Mouse (Mus musculus) left cerebral cortex, adult 9 months (tissue): ENCODE data around the gene Slc25a15.
A peak's percentile ranks its signal among the peaks of the same experiment; 100 is the strongest.

Source experiments
- DNase-seq, 2 experiments: peaks; one replicate each; pipeline ENCODE4 v3.0.0; 2022; ENCODE audit warnings: low spot score in 2 of 2

Slc25a15 gene

DNA sequence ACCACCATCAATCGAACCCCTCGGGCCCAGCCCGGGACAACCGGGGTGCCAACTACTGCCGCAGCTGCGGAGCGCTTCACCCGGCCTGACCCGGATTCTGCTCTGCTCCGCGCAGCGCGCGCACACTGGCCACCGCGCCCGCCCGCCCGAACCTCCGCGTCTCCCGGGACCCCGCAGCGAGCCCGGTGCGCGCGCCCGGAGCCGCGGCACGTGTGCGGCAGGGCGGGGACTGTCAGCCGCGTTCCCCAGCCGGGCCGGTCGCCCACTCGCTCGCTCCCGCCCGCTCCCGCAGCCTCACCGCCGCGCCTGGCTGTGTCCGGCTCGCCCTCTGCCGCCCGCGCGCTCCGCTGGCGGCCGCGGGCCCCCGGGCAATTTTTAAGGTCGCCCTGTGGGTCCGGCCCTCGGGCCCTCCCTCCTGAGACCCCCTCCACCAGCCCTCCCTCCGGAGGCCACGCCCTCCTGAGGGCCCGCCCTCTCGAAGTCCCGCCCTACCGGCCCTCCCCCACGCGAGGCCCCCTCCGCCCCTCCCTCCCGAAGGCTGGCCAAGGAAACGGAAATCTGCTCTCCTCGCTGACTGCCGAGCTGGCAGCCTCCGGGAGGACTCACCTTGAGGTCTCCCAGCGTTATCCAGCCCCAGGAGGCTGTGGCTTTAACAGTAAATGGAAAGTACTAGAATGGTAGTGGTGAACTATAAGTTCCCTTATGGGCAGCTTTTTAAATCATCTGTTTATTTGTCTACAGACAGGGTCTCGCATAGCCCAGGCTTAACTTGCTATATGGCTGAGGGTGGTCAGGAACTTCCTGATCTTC is at the start of gene Slc25a15:
TSS of gene Slc25a15 (minus strand) at position 456 of the 810 bp plus-strand sequence.
- peak; percentile 58 to 75 for DNase-seq

DNA sequence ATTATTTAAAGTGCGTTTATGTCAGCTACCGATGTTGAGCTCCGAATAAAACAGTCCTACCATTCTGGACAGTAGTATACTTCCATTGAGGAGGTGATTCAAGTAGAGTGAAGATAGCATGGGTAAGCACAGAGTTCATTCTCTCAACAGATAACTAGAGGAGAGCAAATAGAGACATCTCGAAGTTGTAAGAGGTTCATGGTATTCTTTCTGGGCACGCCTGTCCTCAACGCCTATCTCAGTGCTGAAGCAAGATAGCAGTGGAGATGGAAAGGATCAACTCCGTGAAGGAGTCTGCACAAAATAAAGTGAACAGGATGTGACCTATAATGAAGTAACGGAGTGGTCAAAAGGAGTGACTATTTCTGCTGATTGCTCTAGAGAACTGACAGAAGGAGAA is 13.6 kb upstream of the Slc25a15 start:
- DNase-seq, result no peak

DNA sequence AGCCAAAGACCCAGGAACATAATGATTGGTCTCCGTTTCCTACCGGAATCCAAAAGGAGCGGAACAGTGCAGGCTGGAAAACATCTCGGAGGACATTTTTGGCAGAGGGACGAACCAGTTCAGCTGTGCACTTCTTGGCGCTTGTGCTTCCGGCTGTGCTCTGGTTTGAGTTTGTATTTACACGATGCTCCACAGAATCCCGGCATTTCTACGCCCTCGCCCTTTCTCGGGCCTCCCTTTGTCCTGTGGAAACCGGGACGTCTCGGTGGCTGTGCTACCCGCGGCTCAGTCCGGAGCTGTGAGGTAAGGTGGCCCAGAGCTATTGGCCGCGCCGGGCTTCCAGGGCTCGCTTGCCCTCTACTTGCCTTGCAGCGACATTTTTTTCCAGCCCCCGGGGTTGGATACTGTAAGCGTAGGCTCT is 12.9 kb upstream of the Slc25a15 start, which contains the start of gene Mrps31:
TSS of gene Mrps31 (plus strand) at position 80 of the 421 bp plus-strand sequence.
- DNase-seq, result peak; percentile 66 to 90

DNA sequence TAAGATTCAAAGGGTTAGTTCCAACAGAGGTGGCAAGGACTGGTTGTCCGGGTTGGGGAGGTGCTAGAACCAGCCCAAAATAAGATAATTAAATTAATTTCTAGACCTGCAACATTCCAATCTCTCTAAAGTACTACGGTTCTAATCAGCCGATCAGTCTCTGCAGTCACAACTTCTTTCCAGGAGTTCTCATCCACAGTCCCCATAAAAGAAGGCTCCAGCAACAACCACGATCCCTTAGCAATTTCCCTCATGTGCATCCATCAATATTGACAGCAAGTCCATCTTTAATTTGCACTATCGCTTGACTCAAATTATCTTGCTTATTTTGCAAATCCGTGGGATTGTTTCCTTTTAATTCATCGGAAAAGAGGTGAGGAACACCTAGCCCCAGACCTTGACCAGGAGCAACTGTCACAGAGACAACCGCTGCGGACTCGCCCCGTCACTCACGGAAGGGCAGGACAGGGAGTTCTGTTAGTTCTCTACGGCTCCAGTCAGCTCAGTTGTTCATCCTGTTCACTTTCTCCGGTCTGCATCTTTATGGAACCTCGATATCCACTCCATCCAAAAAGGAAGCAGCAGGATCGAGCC is 12.4 kb upstream of the Slc25a15 start:
- DNase-seq, result no peak

DNA sequence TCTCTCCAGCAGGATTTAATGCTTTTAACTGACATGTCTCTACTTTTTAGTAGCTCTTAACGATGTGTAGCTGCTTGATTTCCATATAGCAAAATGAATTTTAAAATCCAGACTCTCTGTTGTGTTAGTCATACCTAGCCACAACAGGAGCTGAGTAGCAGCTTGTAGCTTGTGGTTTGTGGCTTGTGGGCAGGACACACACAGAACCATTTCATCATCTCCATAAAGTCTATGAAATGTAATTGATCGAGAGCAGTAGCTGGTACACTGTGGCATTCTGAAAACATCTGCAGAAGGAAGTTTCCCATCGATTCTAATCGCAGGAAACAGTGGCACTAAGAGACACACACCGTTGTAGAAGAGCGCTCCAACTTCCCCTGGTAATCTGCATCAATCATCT is 7.3 kb upstream of the Slc25a15 start:
- DNase-seq, result no peak

DNA sequence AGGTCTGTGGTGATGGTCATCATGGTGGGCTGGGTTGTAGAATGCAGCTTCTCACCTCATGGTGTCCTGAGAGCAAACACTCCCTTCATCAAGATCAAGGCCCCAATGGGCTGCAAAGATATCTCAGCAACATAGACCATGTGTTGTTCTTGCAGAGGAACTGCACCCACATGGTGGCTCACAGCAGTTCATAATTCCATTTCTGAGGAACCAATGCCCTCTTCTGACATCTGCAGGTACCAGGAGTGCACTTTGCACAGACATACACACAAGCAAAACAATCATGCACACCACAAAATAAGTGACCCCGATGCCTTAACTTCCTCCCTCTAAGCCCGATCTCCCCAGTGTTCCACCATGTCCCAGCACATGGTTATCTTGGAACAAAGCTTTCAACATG is 4.8 kb upstream of the Slc25a15 start:
- DNase-seq, result no peak

DNA sequence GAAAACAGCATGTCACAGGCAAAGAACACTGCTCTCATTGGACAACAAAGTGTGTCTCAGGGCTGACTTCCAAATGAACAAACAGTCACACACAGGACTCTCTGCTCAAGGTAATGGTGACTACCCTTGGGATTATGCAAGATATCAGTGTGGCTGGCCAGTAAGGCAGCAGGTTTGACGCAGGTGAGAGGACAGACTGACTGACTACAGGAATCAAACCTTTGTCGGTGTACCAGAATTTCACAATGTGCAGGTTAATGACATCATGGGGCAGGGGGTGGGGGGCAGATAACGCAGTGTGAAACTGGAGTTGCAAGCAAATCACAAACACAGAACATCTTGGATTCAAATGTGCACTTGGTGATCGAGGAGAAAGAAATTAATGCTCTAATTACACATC is 2.2 kb upstream of the Slc25a15 start:
- DNase-seq, result no peak

DNA sequence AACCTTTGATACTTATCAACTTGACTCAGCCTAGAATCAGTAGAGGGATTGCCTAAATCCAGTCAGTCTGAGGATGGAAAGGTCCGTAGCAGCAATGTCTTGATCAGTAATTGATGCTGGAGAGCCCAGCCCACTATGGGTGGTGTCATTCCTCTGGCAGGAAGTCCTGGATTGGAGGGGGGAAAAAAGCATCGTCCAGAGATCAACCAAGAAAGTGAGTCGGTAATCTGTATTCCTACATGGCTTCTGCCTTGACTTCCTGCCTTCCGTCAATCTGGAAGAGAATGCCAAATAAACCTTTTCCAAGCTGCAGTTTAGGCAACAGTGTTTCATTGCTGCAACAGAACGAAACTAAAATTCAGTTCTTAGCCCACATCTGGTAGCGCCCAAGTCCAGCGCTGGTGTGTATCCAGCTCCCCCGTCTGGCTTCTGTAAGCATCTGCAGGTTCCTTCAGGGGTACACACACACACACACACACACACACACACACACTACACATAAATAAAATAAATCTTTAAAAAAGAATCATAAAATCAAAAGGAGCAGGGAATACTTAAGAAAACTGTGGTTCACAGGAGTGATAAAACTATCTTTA is 986 bp upstream of the Slc25a15 start:
- no peak for DNase-seq

DNA sequence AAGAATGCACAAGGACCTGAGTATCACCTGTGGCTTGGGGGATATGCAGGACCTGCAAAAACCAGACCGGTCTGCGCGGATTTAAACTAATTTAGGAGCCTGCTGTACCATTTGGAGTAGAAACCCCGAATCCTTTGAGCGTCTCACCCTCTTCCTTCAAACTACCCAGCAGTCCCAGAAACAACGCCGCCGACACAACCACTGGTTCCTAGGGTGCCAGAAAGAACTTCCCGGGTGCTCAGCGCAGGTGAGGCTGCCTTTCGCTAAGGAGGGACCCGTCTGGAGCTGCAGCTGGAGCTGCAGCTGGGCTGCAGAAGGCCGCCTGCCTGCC is 621 bp downstream of the Slc25a15 start:
- DNase-seq, result no peak

DNA sequence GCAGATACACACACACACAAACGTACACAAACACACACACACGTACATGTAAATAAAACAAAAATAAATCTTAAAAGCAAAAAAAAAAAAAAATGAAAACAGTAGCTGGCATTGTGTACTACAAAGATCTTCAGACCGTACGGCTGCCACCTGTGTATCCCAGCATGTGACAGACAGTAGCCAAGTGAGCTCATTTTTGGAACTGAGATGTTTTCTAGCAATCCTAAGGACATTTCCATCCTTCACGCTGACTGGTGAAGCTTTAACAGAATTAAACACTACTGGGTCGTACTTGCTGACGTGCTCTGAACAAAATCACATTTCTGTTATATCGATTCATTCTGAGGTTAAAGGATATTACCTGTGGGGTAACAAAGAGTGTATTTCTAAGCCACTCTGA is 3.1 kb downstream of the Slc25a15 start:
- no peak for DNase-seq

DNA sequence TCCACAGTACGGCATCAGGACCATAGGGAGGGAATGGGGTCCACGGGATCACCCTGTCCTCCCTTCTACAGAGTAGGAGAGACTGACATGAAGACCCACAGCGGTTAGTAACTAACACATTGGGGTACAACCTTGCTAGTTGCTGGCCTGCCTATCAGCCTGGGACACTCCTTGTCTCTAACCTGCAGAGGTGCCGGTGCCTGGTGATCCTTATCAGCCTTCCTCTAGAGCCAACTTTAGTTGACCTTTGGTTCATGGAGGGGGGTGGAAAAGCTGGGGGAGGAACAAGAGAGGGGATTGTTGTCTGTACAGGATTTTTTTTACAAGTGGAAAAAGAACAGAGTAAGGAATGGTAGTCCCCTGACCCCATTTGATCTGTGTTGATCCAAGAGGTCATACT is 3.9 kb downstream of the Slc25a15 start:
- no peak for DNase-seq

DNA sequence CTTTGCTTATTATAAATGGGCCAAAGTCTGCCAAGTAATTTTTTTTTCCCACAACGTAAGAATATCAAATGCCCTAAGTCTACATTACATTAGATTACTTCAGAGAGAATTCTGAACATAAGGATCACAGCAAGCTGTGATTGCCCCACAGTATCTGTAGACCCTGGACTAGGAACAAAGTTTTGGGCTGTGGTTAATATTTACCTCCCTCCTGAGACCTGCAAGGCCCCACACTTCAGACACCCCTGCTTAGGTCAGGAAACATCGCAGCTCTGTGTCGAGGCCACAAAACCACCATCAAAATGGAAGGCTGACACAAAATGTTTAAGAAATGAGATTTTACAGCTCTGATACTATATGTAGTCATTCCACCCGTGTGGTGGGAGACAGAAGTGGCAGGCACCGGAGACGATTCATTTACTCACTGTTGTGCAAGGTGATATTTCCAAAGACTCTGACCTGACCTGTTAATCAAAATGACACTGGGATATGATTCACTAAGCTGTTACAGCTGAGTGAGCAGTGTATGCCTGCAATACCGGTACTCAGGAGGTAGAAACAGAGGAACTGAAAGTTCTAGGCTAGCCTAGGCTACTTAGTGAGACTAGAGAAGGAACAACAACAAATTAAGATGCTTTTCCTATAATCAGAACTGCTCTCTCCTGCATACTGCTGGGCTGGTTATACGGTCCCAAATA is 7.5 kb downstream of the Slc25a15 start:
- DNase-seq, result no peak

DNA sequence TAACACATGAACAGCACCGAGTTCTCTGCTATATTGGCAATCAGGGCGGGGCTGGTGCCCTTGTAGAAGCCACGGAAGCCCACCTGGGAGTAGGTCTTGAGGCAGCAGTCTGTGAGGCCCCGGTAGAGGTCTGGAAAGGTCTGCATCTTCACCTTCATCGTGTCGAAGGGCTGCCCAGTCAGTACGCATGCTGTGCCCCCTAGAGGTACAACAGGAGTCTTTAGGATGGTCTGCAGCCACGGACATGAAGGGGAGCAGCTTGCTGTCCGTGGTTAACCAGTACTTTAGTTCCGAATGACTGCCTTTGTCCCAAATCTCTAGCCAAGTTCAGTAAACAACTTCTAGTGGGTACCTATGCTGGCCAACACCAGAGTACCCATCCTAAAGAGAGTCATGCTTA is 8.5 kb downstream of the Slc25a15 start:
- DNase-seq, result no peak

DNA sequence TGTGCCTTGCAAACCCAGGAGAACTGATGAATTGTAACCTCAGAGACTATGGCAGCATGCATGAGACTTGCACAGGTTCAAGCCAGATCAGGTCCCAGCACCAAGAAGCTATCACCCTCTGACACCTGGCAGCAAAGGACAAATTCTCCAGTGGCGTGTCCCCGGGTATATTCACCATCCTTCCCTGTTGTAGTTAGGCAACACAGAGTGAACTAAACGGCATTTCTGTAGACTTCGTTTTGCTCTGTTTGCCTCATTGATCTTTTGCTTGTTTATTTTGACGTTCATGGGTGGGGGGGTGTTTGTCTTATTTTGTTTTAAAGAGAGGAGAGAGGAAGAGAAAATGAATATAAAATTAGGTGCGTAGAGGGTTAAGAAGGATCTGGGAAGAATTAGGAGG is 13.2 kb downstream of the Slc25a15 start:
- DNase-seq, result no peak

DNA sequence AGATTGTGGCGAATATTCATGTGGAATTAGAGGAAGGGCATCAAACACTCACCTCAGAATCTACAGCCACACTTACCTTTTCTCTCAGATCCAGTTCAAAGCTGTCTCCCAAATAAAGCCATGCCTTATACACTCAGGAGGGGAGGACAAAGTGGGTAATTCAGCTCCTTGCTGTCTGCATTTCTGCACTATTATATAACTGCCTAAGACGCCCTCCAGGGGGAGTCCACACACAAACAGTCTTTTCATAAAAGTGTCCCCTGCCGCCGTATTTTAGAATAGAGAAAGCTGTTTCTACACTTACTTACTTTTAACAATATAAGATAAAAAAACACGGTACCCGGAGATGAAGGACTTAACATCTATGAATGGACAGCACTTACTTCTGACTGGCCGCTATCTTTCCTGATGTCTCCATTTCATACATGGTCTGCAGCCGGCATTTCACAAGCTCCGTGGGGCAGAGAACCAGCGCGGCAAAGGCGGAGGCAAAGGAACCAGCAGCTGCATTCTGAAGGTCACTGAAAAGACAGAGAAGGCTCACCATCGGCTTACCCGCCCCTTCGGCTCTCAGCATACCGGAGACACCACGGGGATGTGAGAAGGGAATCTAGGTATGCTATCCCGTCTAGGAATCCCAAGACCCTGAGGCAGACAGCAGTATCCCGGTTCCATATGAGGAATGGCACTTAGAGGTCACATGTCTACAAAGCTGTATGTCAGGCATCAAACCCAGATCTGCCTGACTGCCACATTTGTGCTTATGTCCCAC is 15.4 kb downstream of the Slc25a15 start:
- no peak for DNase-seq

DNA sequence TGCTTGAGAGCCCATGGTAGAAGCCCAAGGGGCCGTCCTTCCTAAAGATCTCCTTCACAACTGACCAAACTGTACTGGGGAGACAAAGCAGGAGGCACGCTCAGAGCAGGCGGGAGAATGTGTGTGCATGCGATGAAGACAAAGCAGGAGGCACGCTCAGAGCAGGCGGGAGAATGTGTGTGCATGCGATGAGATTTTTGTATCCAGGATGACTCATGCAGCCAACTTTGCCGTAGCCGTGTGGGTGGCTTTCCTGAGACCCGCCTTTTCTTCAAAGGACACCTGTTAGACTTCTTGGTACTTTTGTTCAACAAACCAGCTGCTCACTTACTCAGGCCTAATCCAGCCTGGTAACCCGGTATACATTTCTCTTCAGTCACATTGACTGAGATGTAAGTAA is 17.5 kb downstream of the Slc25a15 start:
- peak in 1 of 2 experiments; percentile 19 for DNase-seq

DNA sequence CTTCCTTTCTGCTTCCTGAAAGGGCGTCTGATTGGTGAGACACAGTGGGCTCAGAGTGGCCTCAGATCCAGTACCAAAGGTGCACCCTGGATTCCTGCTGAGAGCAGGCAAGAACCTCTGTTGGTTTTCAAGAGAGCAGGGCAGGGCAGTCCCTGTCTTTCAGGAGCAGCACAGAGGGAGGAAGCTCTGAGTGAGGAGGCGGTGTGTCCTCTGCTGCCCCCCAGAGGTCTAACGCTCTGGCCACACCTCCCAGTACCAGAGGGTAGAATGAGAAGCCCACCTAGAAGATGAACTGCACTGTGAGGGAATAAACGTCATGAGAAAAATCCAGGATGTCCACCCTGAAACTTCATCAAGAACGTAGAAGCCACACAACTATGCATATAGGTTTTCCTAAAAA is 21.5 kb downstream of the Slc25a15 start:
- DNase-seq, result no peak

DNA sequence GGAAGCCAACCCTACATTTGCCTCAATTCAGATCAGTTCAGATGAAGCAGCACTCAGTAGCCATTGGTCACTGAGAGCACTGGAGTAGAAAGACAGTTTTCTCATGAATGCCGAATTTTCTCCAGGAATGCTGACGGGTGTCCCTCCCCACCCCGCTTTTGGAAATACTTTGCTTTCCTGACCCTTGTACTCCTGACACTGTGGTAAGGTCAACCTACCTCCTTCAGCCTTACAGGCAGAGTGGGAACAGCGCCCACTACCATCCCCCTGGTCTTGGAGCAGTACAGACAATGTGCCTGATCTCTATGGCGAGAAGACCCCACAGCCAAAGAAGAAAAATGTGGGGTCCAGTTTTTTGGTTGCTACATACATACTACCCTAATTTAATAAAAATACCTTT is 22.1 kb downstream of the Slc25a15 start:
- DNase-seq, result no peak

DNA sequence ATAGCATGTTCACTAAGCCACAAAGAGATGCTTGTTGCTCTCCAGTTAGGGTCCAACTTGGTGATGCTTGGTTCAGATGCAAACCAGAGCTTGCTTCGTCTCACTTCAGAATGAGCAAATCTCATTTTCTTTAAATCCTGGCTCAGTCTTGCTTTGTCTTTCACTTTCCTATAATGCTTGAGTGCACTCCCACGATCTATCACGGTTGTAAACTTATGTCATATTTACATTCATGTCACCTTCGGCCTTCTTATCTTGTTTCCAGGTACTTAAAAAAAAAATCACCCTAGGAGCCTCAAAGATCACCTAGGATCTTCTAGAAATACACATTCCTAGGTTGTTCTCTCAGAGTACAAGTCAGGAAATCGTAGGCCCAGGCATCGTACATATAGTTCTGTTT is 38.5 kb downstream of the Slc25a15 start:
- no peak for DNase-seq

DNA sequence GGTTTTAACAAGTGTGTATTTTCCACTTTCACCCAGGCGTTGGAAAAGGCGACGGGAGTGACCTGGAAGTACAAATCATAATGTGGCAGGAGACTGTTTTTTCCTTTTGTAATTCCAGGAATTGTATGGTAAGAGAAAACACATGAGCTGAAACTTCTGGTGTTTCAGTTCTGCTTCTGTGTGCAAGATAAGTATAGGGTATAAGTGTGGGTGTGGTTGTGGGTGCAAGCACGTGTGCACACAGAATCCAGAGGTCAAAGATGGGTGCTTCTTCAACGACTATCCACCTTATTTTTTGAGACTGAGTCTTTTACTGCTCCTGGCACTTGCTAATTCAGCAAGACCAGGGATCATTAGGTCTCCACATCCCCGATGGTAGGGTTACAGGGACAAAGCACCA is 39.0 kb downstream of the Slc25a15 start:
- no peak for DNase-seq

DNA sequence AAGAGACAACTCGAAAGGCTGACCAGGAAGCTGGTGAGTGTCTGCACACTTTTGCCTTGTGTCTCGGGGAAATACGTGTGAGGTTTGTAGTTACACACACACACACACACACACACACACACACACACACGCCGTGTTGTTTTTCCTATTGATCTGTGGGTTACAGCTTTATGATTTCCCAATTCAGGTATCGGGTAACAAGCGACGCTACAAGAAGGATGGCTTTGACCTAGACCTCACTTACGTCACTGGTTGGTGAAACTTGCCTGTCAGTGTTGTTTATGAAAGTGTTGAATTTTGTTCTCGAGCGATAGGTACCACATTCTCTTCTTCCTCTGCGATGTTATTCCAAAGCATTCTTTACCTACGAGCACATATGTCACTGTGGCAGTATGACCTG is 63.0 kb downstream of the Slc25a15 start:
- no peak for DNase-seq
